Mouse (Mus musculus) ES-E14 (cell line): ENCODE measurements around the gene Angptl6.
"Not testable (repeated sequence)": the region's sequence is repeated elsewhere in the genome, so short reads cannot be mapped to it uniquely, and the experiment has no call there.

Experiments used
- CHD2 ChIP-seq: IDR thresholded peaks from 2 replicates; pipeline ENCODE4 v1.6.1; 2014; ENCODE audit warnings: mild to moderate bottlenecking, low read depth, low read length, inconsistent platforms
- HCFC1 ChIP-seq: IDR thresholded peaks from 2 replicates; pipeline ENCODE4 v1.6.1; 2012; ENCODE audit warnings: low read length, inconsistent platforms, borderline replicate concordance; ENCODE audit not compliant: insufficient read depth
- ZC3H11A ChIP-seq: IDR thresholded peaks from 2 replicates; pipeline ENCODE4 v1.6.1; 2012; ENCODE audit warnings: low read depth, mild to moderate bottlenecking, inconsistent platforms, low read length, borderline replicate concordance
- ZNF384 ChIP-seq: IDR thresholded peaks from 2 replicates; pipeline ENCODE4 v1.6.1; 2012; ENCODE audit warnings: low read depth, low read length, inconsistent platforms

GRCm38 (mm10) chr9:20835431-20835954 lies 44.0 kb downstream of the Angptl6 start:
- not testable (repeated sequence) for TF ChIP-seq CHD2, ZC3H11A, HCFC1, ZNF384
